Comparison of ENCODE assay signal across 8 mouse cellular contexts in genomic region chr12:4817361-4818101, GRCm38 (mm10). TPM values are rescaled to one million over a fixed set of nuclear protein-coding genes. Genes with fewer than 3 reads are reported as not detected.
DNase-seq lines count a peak whose midpoint lies in the region; ATAC-seq and TF ChIP-seq lines count a peak whose summit lies in the region.

Gene Sf3b6 (plus strand): TSS chr12:4817544.

- H3K27ac ChIP-seq in bone marrow, adult 2 months (ENCODE audit: control insufficient read depth, insufficient read depth, low read depth, low read length, poor library complexity), result peak within 1 kb of the TSS; percentile 69
- H3K27ac ChIP-seq in embryonic facial prominence, embryonic 15.5 days (replicated peaks), result peak within 1 kb of the TSS; percentile 91
- peak within 1 kb of the TSS; percentile 88 for H3K27ac ChIP-seq in limb, embryonic 14.5 days (replicated peaks; ENCODE audit: low read depth, low read length)
- H3K27ac ChIP-seq in midbrain, postnatal 0 days (ENCODE audit: low read depth, low read length), result peak within 1 kb of the TSS; percentile 81

- under 1% methylated on average over 49 of the region's 49 CpGs for WGBS in bone marrow, adult 2 months
- under 1% methylated on average over 48 of the region's 49 CpGs for WGBS in embryonic facial prominence, embryonic 15.5 days
- WGBS in limb, embryonic 14.5 days, result under 1% methylated on average over 45 of the region's 49 CpGs
- under 1% methylated on average over 49 of the region's 49 CpGs for WGBS in midbrain, postnatal 0 days

- H3K27me3 ChIP-seq in embryonic facial prominence, embryonic 15.5 days, result no peaks in the 10 kb centered on the region
- no peaks in the 10 kb centered on the region for H3K27me3 ChIP-seq in limb, embryonic 14.5 days (ENCODE audit: control insufficient read depth, insufficient read depth, low read length)
- H3K27me3 ChIP-seq in midbrain, postnatal 0 days (ENCODE audit: insufficient read depth, low read length), result no peaks in the 10 kb centered on the region

- no peaks in the 10 kb centered on the region for H3K9me3 ChIP-seq in embryonic facial prominence, embryonic 15.5 days (replicated peaks)
- H3K9me3 ChIP-seq in limb, embryonic 14.5 days (ENCODE audit: control insufficient read depth, low read length), result no peaks in the 10 kb centered on the region
- no peaks in the 10 kb centered on the region for H3K9me3 ChIP-seq in midbrain, postnatal 0 days (ENCODE audit: low read length)

- H3K4me3 ChIP-seq in bone marrow, adult 2 months (replicated peaks; ENCODE audit: control insufficient read depth, low read depth, low read length), result peak within 1 kb of the TSS; percentile 81
- H3K4me3 ChIP-seq in embryonic facial prominence, embryonic 15.5 days (replicated peaks), result peak within 1 kb of the TSS; percentile 82
- peak within 1 kb of the TSS; percentile 91 for H3K4me3 ChIP-seq in limb, embryonic 14.5 days (replicated peaks; ENCODE audit: low read length)
- peak within 1 kb of the TSS; percentile 89 for H3K4me3 ChIP-seq in midbrain, postnatal 0 days (ENCODE audit: low read depth, low read length)

- H3K4me2 ChIP-seq in embryonic facial prominence, embryonic 15.5 days (replicated peaks), result peak within 1 kb of the TSS; percentile 72
- peak within 1 kb of the TSS; percentile 87 for H3K4me2 ChIP-seq in limb, embryonic 14.5 days (replicated peaks; ENCODE audit: low read depth, low read length, severe bottlenecking)
- H3K4me2 ChIP-seq in midbrain, postnatal 0 days (ENCODE audit: low read depth, low read length, poor library complexity, severe bottlenecking), result peak within 1 kb of the TSS; percentile 68

- TF ChIP-seq CTCF in bone marrow, adult 2 months (IDR thresholded peaks at IDR 0.05; ENCODE audit: control insufficient read depth, insufficient read depth, low read length), result no peak; the same call in 1 of the 2 replicates
- no peak for TF ChIP-seq CTCF in midbrain, postnatal 0 days (IDR thresholded peaks at IDR 0.05)

- DNase-seq in 416B (ENCODE audit: low read depth), result peak; percentile 98
- DNase-seq in heart, adult 8-10 months (ENCODE audit: low spot score), result peak; percentile 99
- DNase-seq in kidney, adult 9 months, result peak; percentile 99
- DNase-seq in limb, embryonic 14.5 days (ENCODE audit: low spot score), result peak; percentile 98
- peak; percentile 98 for DNase-seq in midbrain, postnatal 0 days (ENCODE audit: low spot score)
- DNase-seq in spleen, postnatal 14 days (ENCODE audit: low spot score in 2 of 2), result peak; percentile 97

- TF ChIP-seq POLR2A in bone marrow, adult 2 months (IDR thresholded peaks at IDR 0.05; ENCODE audit: borderline replicate concordance, control insufficient read depth, low read depth, low read length), result peak; percentile 93; the same call in 1 of the 2 replicates
- peak; percentile 83; the same call in 1 of the 2 replicates for TF ChIP-seq POLR2A in limb, embryonic 14.5 days (IDR thresholded peaks at IDR 0.05; ENCODE audit: borderline replicate concordance, extremely low read depth, insufficient read depth, insufficient read length)

- peak; percentile 96 for ATAC-seq in embryonic facial prominence, embryonic 15.5 days (ENCODE audit: insufficient number of reproducible peaks, low FRiP score, low TSS enrichment, low read depth)
- peak; percentile 99 for ATAC-seq in limb, embryonic 14.5 days (ENCODE audit: low FRiP score, low read depth)
- ATAC-seq in midbrain, postnatal 0 days (ENCODE audit: low FRiP score), result peak; percentile 97

- peaks cover 22% of the 10 kb centered on the region for H3K36me3 ChIP-seq in embryonic facial prominence, embryonic 15.5 days
- peaks cover 24% of the 10 kb centered on the region for H3K36me3 ChIP-seq in limb, embryonic 14.5 days (ENCODE audit: control insufficient read depth, insufficient read depth, low read length)
- peaks cover 13% of the 10 kb centered on the region for H3K36me3 ChIP-seq in midbrain, postnatal 0 days (ENCODE audit: insufficient read depth, low read length)

- peak within 1 kb of the TSS; percentile 77 for H3K9ac ChIP-seq in embryonic facial prominence, embryonic 15.5 days
- peak within 1 kb of the TSS; percentile 70 for H3K9ac ChIP-seq in limb, embryonic 14.5 days (ENCODE audit: low read depth, low read length, severe bottlenecking)
- peak within 1 kb of the TSS; percentile 79 for H3K9ac ChIP-seq in midbrain, postnatal 0 days (replicated peaks; ENCODE audit: low read length, poor library complexity, severe bottlenecking)

- H3K4me1 ChIP-seq in bone marrow, adult 2 months (ENCODE audit: control insufficient read depth, insufficient read depth, low read length), result no peaks in the 10 kb centered on the region; the same call in 1 of the 2 replicates
- H3K4me1 ChIP-seq in embryonic facial prominence, embryonic 15.5 days, result peaks cover 23% of the 10 kb centered on the region
- peaks cover 15% of the 10 kb centered on the region for H3K4me1 ChIP-seq in limb, embryonic 14.5 days (ENCODE audit: control insufficient read depth, insufficient read depth, low read length)
- peaks cover 12% of the 10 kb centered on the region for H3K4me1 ChIP-seq in midbrain, postnatal 0 days (ENCODE audit: insufficient read depth, low read length)

RNA-seq across cellular contexts. Expression of gene Sf3b6, which starts in this region (rescaled TPM):
- 161 and 194 TPM in 2 replicates for polyA plus RNA-seq in bone marrow, adult 2 months (2011; ENCODE audit: insufficient read depth, insufficient read length, low replicate concordance, missing spikeins)
- polyA plus RNA-seq in embryonic facial prominence, embryonic 15.5 days (2015; fragmentation: Nextera tagmentation; extraction: Ambion mirVana), result 194 and 197 TPM in 2 replicates
- 10 to 100 TPM; 44.3 to 55.8 (median 47.9) TPM for total RNA-seq in heart, adult 8-10 months (2022)
- polyA plus RNA-seq in limb, embryonic 14.5 days (2012; rRNA removed), result 103 and 179 TPM in 2 replicates
- 307 and 310 TPM in 2 replicates for polyA plus RNA-seq in limb, embryonic 14.5 days (2014; fragmentation: Nextera tagmentation; extraction: Ambion mirVana)
- total RNA-seq in midbrain, postnatal 0 days (2014; rRNA removed), result 72.9 and 84.7 TPM in 2 replicates
- 299 and 341 TPM in 2 replicates for polyA plus RNA-seq in midbrain, postnatal 0 days (2015; fragmentation: Nextera tagmentation; extraction: Ambion mirVana)

Comparison
In these comparisons a context has a peak if more than half of its experiments do, and no peak if none do; other contexts are left out.
1. Peak in every context shown above with its lines: DNase-seq, ATAC-seq, H3K4me3 ChIP-seq and H3K27ac ChIP-seq.